Mouse (Mus musculus): ENCODE results near the gene Il22ra2. TPM values are rescaled to one million over a fixed set of nuclear protein-coding genes. Genes with fewer than 3 reads are reported as not detected.
A peak's percentile ranks its signal among the peaks of the same experiment; 100 is the strongest.

Gene Il22ra2
- polyA plus RNA-seq, 1 experiment from 2014 or later: not detected

DNA sequence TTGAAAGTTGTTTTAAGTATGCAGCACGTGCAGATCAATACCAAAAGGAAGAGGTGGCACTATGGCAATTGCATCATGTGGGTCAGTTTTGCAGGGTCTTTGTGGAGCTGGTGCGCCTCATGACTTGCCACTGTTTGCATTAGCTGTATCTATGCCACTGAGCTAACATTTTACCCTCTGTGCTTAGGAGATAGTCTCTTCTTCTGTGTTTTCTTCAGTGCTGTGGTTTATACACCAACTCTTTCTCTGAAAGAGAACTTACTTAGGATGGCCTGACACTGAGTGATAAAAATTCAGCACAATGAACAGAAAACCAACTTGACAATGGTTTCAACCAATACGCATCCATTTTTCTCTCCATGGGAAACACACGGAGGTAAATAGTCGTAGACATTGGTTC is 35.9 kb upstream of the Il22ra2 start:
- Histone ChIP-seq H3K4me2 (replicated peaks; ENCODE audit: low read depth, low read length) (no peak overlapping the region), H3K4me1 (ENCODE audit: control insufficient read depth, insufficient read depth, low read length) (0 out of 2 replicates have a peak, but pooled peaks cover under 1% of the 10 kb centered on the region), H3K36me3 (ENCODE audit: control insufficient read depth, insufficient read depth, low read length) (no peaks in the 10 kb centered on the region), H3K9me3 (ENCODE audit: control insufficient read depth, low read length) (no peaks in the 10 kb centered on the region), H3K9ac (ENCODE audit: low read depth, low read length) (no peak overlapping the region), H3K27ac (ENCODE audit: low read depth, low read length) (no peak overlapping the region), H3K27me3 (ENCODE audit: control insufficient read depth, insufficient read depth, low read length) (no peaks in the 10 kb centered on the region), H3K4me3 (ENCODE audit: low read length) (no peak overlapping the region)
- 93% methylated on average over 5 of the region's 5 CpGs for WGBS
- no peak for ATAC-seq (ENCODE audit: low FRiP score, low TSS enrichment)

DNA sequence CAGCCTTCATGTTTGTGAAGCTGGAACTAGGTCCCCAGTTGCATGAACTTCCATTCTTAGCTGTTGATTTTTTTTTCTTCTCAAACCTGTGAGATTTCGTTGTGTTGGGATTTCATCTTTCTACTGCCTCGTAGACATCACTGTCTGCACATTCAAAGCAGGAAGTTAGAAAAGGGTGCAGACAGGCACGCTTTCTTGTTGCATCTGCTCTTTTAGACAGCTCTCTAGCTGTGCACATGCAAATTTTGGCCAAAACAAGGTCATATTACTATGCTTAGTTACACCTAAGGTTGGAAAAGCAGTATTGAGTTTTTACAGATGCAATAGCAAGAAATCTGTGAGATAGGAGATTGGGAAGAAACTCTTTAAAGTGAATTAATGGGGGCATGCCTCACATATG is 34.5 kb upstream of the Il22ra2 start:
- no peak for ATAC-seq (ENCODE audit: low FRiP score, low TSS enrichment)

DNA sequence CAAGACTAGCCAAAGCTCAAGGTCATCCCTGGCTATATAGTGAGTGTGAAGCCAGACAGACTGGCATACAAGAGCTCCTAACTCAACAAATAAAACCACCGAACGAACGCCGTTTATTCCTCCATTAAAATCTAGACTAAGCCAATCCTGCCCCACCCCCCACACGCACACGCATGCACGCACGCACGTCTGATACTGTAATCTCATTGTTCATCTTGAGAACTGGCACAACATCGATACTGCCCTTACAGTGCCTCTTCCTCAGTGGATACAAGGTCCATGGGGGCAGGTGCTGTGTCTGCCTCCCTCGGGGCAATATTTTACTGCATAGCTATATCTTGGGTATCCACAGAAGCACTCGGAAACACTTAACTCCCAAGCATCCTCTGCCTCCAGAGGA is 32.2 kb upstream of the Il22ra2 start:
- Histone ChIP-seq H3K4me3 (ENCODE audit: low read length) (no peak overlapping the region), H3K36me3 (ENCODE audit: control insufficient read depth, insufficient read depth, low read length) (no peaks in the 10 kb centered on the region), H3K27me3 (ENCODE audit: control insufficient read depth, insufficient read depth, low read length) (no peaks in the 10 kb centered on the region), H3K9ac (ENCODE audit: low read depth, low read length) (no peak overlapping the region), H3K4me2 (replicated peaks; ENCODE audit: low read depth, low read length) (no peak overlapping the region), H3K4me1 (ENCODE audit: control insufficient read depth, insufficient read depth, low read length) (peaks cover 12% of the 10 kb centered on the region; the same call in 1 of the 2 replicates), H3K9me3 (ENCODE audit: control insufficient read depth, low read length) (no peaks in the 10 kb centered on the region), H3K27ac (ENCODE audit: low read depth, low read length) (no peak overlapping the region)
- 81% methylated on average over 12 of the region's 12 CpGs for WGBS
- ATAC-seq (ENCODE audit: low FRiP score, low TSS enrichment): no peak

More for the DNA sequence above, 34.5 kb upstream of the Il22ra2 start:
- H3K9me3 ChIP-seq (ENCODE audit: control insufficient read depth, low read length): no peaks in the 10 kb centered on the region
- H3K27ac ChIP-seq (ENCODE audit: low read depth, low read length): no peak overlapping the region
- WGBS: 83% methylated on average over 3 of the region's 3 CpGs
- H3K4me3 ChIP-seq (ENCODE audit: low read length): no peak overlapping the region
- H3K4me2 ChIP-seq (replicated peaks; ENCODE audit: low read depth, low read length): no peak overlapping the region
- H3K27me3 ChIP-seq (ENCODE audit: control insufficient read depth, insufficient read depth, low read length): no peaks in the 10 kb centered on the region
- 0 out of 2 replicates have a peak, but pooled peaks cover 4% of the 10 kb centered on the region for H3K4me1 ChIP-seq (ENCODE audit: control insufficient read depth, insufficient read depth, low read length)
- no peak overlapping the region for H3K9ac ChIP-seq (ENCODE audit: low read depth, low read length)
- no peaks in the 10 kb centered on the region for H3K36me3 ChIP-seq (ENCODE audit: control insufficient read depth, insufficient read depth, low read length)

DNA sequence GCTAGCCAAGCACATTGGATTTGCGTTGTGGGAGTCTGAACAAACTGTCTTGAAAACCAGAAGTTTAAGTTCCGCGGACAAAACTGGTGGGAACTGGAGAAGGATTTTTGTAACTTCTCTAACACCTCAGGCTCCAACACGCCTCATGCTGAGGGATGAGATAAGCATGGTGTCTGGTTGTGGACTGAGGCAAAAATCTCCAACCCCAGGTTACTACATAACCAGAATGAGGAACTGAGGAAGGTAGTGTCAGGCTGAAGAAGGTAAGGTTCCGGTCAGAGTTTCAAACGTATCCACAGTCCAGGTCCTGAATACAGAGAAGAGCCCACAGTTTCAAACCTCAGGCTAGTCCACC is 30.5 kb upstream of the Il22ra2 start:
- Histone ChIP-seq H3K36me3 (ENCODE audit: control insufficient read depth, insufficient read depth, low read length) (no peaks in the 10 kb centered on the region), H3K9me3 (ENCODE audit: control insufficient read depth, low read length) (no peaks in the 10 kb centered on the region), H3K27me3 (ENCODE audit: control insufficient read depth, insufficient read depth, low read length) (no peaks in the 10 kb centered on the region), H3K27ac (ENCODE audit: low read depth, low read length) (0 out of 2 replicates have a peak overlapping the region, but pooled peaks have one; percentile 17), H3K4me2 (replicated peaks; ENCODE audit: low read depth, low read length) (peak overlapping the region; percentile 72), H3K9ac (ENCODE audit: low read depth, low read length) (no peak overlapping the region), H3K4me3 (ENCODE audit: low read length) (peak overlapping the region; percentile 59), H3K4me1 (ENCODE audit: control insufficient read depth, insufficient read depth, low read length) (peaks cover 12% of the 10 kb centered on the region; the same call in 1 of the 2 replicates)
- WGBS: 30% methylated on average over 6 of the region's 6 CpGs
- no peak for ATAC-seq (ENCODE audit: low FRiP score, low TSS enrichment)

DNA sequence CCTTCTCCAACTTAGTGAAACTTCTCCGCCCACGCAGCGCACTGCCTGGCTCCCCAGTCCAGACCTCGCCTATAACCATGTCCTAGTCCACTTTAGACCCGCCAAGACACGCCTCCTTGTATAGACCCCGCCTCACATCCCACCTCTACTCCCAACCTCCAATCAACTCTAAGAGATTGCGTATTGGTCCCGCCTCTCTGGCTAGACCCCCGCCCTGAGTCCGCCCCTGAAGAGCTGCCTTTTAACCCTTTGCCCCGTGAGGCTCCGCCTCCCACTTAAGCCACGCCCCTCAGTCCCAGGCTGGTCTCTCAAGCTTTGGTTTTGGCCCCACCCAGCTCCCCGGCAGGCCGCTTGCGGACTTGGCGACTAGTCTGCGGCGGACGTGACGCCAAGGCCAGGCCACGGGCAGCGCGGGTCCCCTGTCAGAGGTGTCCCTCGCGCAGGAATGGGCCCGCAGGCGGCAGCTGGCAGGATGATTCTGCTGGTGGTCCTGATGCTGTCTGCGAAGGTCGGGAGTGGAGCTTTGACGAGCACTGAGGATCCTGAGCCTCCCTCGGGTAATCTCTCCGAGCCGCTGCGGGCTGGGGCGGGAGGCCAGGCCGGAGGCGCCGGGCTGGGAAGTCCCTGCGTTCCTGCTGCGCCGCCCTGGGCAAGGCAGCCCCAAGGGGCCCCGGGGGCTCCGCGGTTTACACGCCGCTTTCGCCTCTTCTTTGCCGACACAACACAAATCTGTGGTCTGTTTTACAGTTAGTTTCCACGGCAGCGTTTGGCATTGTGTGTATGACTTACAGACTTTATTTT is 30.0 kb upstream of the Il22ra2 start, which contains the start of gene Ifngr1:
TSS of gene Ifngr1 (plus strand) at position 309 of the 801 bp plus-strand sequence.
- peak within 1 kb of the TSS; percentile 74 for H3K9ac ChIP-seq (ENCODE audit: low read depth, low read length)
- no peaks in the 10 kb centered on the region for H3K9me3 ChIP-seq (ENCODE audit: control insufficient read depth, low read length)
- peaks cover 12% of the 10 kb centered on the region; the same call in 1 of the 2 replicates for H3K4me1 ChIP-seq (ENCODE audit: control insufficient read depth, insufficient read depth, low read length)
- under 1% methylated on average over 52 of the region's 52 CpGs for WGBS
- H3K27ac ChIP-seq (ENCODE audit: low read depth, low read length): peak within 1 kb of the TSS; percentile 53; the same call in 1 of the 2 replicates
- H3K36me3 ChIP-seq (ENCODE audit: control insufficient read depth, insufficient read depth, low read length): no peaks in the 10 kb centered on the region
- no peaks in the 10 kb centered on the region for H3K27me3 ChIP-seq (ENCODE audit: control insufficient read depth, insufficient read depth, low read length)
- H3K4me3 ChIP-seq (ENCODE audit: low read length): peak within 1 kb of the TSS; percentile 59
- H3K4me2 ChIP-seq (replicated peaks; ENCODE audit: low read depth, low read length): peak within 1 kb of the TSS; percentile 72
- peak; percentile 100 for ATAC-seq (ENCODE audit: low FRiP score, low TSS enrichment)

DNA sequence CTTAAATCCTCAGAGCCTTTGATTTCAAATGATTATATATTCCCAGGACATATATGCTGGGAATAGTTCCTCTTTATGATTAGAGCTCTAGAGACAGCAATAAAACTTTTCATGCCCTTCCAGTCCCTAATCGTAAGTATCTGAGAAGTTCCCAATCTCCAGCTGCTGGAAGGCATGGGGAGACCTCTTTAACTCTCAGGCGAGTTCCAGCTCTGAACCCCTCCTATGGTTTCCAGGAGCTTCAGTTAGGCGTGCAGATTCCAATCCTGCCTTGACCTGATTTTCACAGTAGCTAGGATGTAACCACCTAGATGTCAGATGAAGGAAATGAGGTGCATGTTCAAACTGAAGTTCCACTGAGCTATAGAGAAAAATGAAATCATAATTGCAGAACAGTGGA is 29.2 kb upstream of the Il22ra2 start:
- Histone ChIP-seq H3K4me2 (replicated peaks; ENCODE audit: low read depth, low read length) (peak overlapping the region; percentile 72), H3K27ac (ENCODE audit: low read depth, low read length) (peak overlapping the region; percentile 53; the same call in 1 of the 2 replicates), H3K4me3 (ENCODE audit: low read length) (peak overlapping the region; percentile 59), H3K27me3 (ENCODE audit: control insufficient read depth, insufficient read depth, low read length) (no peaks in the 10 kb centered on the region), H3K36me3 (ENCODE audit: control insufficient read depth, insufficient read depth, low read length) (no peaks in the 10 kb centered on the region), H3K4me1 (ENCODE audit: control insufficient read depth, insufficient read depth, low read length) (peaks cover 12% of the 10 kb centered on the region; the same call in 1 of the 2 replicates), H3K9ac (ENCODE audit: low read depth, low read length) (peak overlapping the region; percentile 74), H3K9me3 (ENCODE audit: control insufficient read depth, low read length) (no peaks in the 10 kb centered on the region)
- ATAC-seq (ENCODE audit: low FRiP score, low TSS enrichment): no peak
- 1% methylated on average over 3 of the region's 3 CpGs for WGBS

DNA sequence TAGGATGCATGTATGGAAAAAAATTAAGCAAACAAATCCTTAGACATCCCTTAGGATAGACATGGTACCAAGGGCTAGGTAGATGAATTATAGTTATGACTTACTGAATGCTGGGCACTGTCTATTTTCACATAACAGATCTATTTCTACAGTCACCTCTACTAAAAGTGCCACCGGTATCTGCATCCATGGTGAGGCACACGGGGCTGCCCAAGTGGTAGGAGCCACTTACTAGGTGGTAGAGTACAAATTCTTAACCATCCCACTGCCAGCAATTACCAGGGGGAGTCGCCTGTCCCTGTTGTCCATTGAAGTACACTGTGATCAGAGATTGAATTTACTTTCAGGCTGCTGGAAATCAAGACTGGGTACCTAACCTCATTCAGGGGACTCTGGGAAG is 28.5 kb upstream of the Il22ra2 start:
- Histone ChIP-seq H3K4me2 (replicated peaks; ENCODE audit: low read depth, low read length) (peak overlapping the region; percentile 72), H3K27ac (ENCODE audit: low read depth, low read length) (no peak overlapping the region), H3K27me3 (ENCODE audit: control insufficient read depth, insufficient read depth, low read length) (no peaks in the 10 kb centered on the region), H3K9me3 (ENCODE audit: control insufficient read depth, low read length) (no peaks in the 10 kb centered on the region), H3K9ac (ENCODE audit: low read depth, low read length) (no peak overlapping the region), H3K4me1 (ENCODE audit: control insufficient read depth, insufficient read depth, low read length) (peaks cover 12% of the 10 kb centered on the region; the same call in 1 of the 2 replicates), H3K4me3 (ENCODE audit: low read length) (no peak overlapping the region), H3K36me3 (ENCODE audit: control insufficient read depth, insufficient read depth, low read length) (no peaks in the 10 kb centered on the region)
- 82% methylated on average over 3 of the region's 3 CpGs for WGBS
- no peak for ATAC-seq (ENCODE audit: low FRiP score, low TSS enrichment)

DNA sequence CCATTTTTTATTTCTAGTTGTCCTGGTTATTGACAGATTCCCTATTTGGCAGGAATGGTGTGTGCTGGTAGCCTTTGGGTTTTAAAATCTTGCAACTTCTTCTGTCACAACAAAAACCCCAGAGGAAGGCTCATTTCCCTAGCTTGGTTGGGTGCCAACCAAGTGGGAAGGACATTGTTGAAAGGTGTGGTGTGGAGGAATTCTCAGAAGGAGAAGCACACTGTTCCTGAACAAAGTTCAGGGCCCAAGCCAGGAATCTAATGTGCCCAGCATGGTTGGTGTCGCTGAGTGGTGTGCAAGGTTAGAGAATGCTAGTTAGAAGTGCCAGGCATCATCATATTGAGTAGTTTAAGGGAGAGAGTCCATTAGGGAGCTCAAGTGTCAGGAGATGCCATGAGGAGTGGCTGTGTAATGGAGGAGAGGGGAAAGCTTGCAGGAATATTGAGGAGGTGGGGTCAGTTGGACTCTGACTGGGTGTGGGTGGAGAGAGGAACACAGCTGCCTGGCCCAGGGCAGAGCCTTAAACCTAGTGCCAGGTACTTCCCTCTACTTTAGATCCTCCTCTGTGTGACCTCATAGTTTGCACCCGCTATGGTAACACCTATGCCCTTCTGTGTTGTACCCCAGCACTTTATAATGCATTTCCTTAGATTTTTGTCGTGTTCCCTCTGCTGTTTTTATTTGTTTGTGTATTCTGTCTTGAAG is 27.4 kb upstream of the Il22ra2 start:
- no peak overlapping the region for H3K9ac ChIP-seq (ENCODE audit: low read depth, low read length)
- peaks cover 12% of the 10 kb centered on the region; the same call in 1 of the 2 replicates for H3K4me1 ChIP-seq (ENCODE audit: control insufficient read depth, insufficient read depth, low read length)
- H3K9me3 ChIP-seq (ENCODE audit: control insufficient read depth, low read length): no peaks in the 10 kb centered on the region
- peaks cover 10% of the 10 kb centered on the region; the same call in 1 of the 2 replicates for H3K36me3 ChIP-seq (ENCODE audit: control insufficient read depth, insufficient read depth, low read length)
- no peak overlapping the region for H3K27ac ChIP-seq (ENCODE audit: low read depth, low read length)
- no peak overlapping the region for H3K4me2 ChIP-seq (replicated peaks; ENCODE audit: low read depth, low read length)
- H3K27me3 ChIP-seq (ENCODE audit: control insufficient read depth, insufficient read depth, low read length): no peaks in the 10 kb centered on the region
- no peak for ATAC-seq (ENCODE audit: low FRiP score, low TSS enrichment)
- no peak overlapping the region for H3K4me3 ChIP-seq (ENCODE audit: low read length)
- WGBS: 85% methylated on average over 3 of the region's 3 CpGs

Measured in kidney, embryonic 14.5 days (tissue).